Mouse (Mus musculus) cortical plate, adult 2 months (tissue): Measurements from ENCODE around the gene Hormad2. TPM values are rescaled to one million over a fixed set of nuclear protein-coding genes. Genes with fewer than 3 reads are reported as not detected.

ENCODE experiments used
- H3K27ac ChIP-seq: fragments of 200-500 bp; 2 replicates; pipeline ENCODE4 v1.5.1; 2012; ENCODE audit warnings: low read length, control low read depth, inconsistent platforms; ENCODE audit not compliant: insufficient read depth
- H3K4me1 ChIP-seq: fragments of 200-500 bp; 2 replicates; pipeline ENCODE4 v1.6.1; 2011; ENCODE audit warnings: low read length; ENCODE audit not compliant: control insufficient read depth, insufficient read depth
- H3K4me3 ChIP-seq: fragments of 200-500 bp; 2 replicates; pipeline ENCODE4 v1.5.1; 2011; ENCODE audit warnings: mild to moderate bottlenecking, low read length, control low read depth; ENCODE audit not compliant: insufficient read depth
- CTCF ChIP-seq: fragments of 200-500 bp; IDR thresholded peaks from 2 replicates; pipeline ENCODE4 v1.5.1; 2011; ENCODE audit warnings: mild to moderate bottlenecking, control low read depth, low read length; ENCODE audit not compliant: insufficient read depth; ENCODE audit errors: extremely low read depth
- POLR2A ChIP-seq: fragments of 200-500 bp; IDR thresholded peaks from 2 replicates; pipeline ENCODE4 v1.6.1; 2011; ENCODE audit warnings: mild to moderate bottlenecking, low read length, control low read depth; ENCODE audit not compliant: insufficient read depth; ENCODE audit errors: extremely low read depth
- polyA plus RNA-seq: library from polyadenylated mRNA; depleted of rRNA; stranded (reverse); fragments of >200 nt; gene quantifications from 2 replicates; pipeline ENCODE4 v1.2.3, GENCODE M21; 2012

Gene Hormad2
- polyA plus RNA-seq, 1 experiment = 0.13 TPM

- TF ChIP-seq POLR2A = no peak
- no peak for TF ChIP-seq CTCF
- Histone ChIP-seq H3K4me1 (no peaks in the 10 kb centered on the region), H3K27ac (no peak overlapping the region), H3K4me3 (no peak overlapping the region)
These were observed 132.1 kb downstream of the Hormad2 start for GRCm38 (mm10) chr11:4308514-4309450.

- H3K4me3 ChIP-seq = no peak overlapping the region
- H3K4me1 ChIP-seq = no peaks in the 10 kb centered on the region
- H3K27ac ChIP-seq = no peak overlapping the region
- no peak for TF ChIP-seq CTCF
- no peak for TF ChIP-seq POLR2A
These were observed 132.8 kb downstream of the Hormad2 start for GRCm38 (mm10) chr11:4308060-4308513.

GRCm38 (mm10) chr11:4306086-4306485 is 134.8 kb downstream of the Hormad2 start:
- no peak for TF ChIP-seq CTCF
- TF ChIP-seq POLR2A = no peak
- H3K4me3 ChIP-seq = no peak overlapping the region
- H3K27ac ChIP-seq = no peak overlapping the region
- no peaks in the 10 kb centered on the region for H3K4me1 ChIP-seq

- no peak overlapping the region for H3K4me3 ChIP-seq
- H3K4me1 ChIP-seq = no peaks in the 10 kb centered on the region
- H3K27ac ChIP-seq = no peak overlapping the region
- TF ChIP-seq CTCF = no peak
- TF ChIP-seq POLR2A = no peak
These were observed 135.8 kb downstream of the Hormad2 start for GRCm38 (mm10) chr11:4305090-4305489.

GRCm38 (mm10) chr11:4304203-4304602 is 136.7 kb downstream of the Hormad2 start:
- no peak for TF ChIP-seq POLR2A
- H3K4me3 ChIP-seq = no peak overlapping the region
- no peaks in the 10 kb centered on the region for H3K4me1 ChIP-seq
- no peak overlapping the region for H3K27ac ChIP-seq

- TF ChIP-seq CTCF (no peak), POLR2A (no peak)
- no peak overlapping the region for H3K4me3 ChIP-seq
- no peaks in the 10 kb centered on the region for H3K4me1 ChIP-seq
- H3K27ac ChIP-seq = no peak overlapping the region
These were observed 137.9 kb downstream of the Hormad2 start for GRCm38 (mm10) chr11:4303033-4303432.

- no peak overlapping the region for H3K4me3 ChIP-seq
- no peak overlapping the region for H3K27ac ChIP-seq
- TF ChIP-seq CTCF = no peak
- no peak for TF ChIP-seq POLR2A
- no peaks in the 10 kb centered on the region for H3K4me1 ChIP-seq
These were observed 138.5 kb downstream of the Hormad2 start for GRCm38 (mm10) chr11:4302363-4302913.

- no peaks in the 10 kb centered on the region for H3K4me1 ChIP-seq
- TF ChIP-seq POLR2A (no peak), CTCF (no peak)
These were observed 140.2 kb downstream of the Hormad2 start for GRCm38 (mm10) chr11:4300683-4301082.

GRCm38 (mm10) chr11:4299735-4300474 is 141.0 kb downstream of the Hormad2 start:
- Histone ChIP-seq H3K27ac (no peak overlapping the region), H3K4me1 (0 out of 2 replicates have a peak, but pooled peaks cover 2% of the 10 kb centered on the region), H3K4me3 (no peak overlapping the region)
- no peak for TF ChIP-seq CTCF
- no peak for TF ChIP-seq POLR2A

More at GRCm38 (mm10) chr11:4300683-4301082, 140.2 kb downstream of the Hormad2 start:
- Histone ChIP-seq H3K27ac (no peak overlapping the region), H3K4me3 (no peak overlapping the region)
